Mouse (Mus musculus) hematopoietic multipotent progenitor cell, adult 10-12 weeks (in vitro differentiated cells): Measurements from ENCODE around the gene Tmem199. TPM values are rescaled to one million over a fixed set of nuclear protein-coding genes. Genes with fewer than 3 reads are reported as not detected.

Experiments
- polyA plus RNA-seq: library from polyadenylated mRNA; stranded (reverse); fragments of >175 nt; gene quantifications from 2 replicates; pipeline ENCODE4 v1.2.3, GENCODE M21; 2012; ENCODE audit warnings: low replicate concordance

The Tmem199 gene
- polyA plus RNA-seq: 12.6 and 34.2 TPM in 2 replicates

DNA sequence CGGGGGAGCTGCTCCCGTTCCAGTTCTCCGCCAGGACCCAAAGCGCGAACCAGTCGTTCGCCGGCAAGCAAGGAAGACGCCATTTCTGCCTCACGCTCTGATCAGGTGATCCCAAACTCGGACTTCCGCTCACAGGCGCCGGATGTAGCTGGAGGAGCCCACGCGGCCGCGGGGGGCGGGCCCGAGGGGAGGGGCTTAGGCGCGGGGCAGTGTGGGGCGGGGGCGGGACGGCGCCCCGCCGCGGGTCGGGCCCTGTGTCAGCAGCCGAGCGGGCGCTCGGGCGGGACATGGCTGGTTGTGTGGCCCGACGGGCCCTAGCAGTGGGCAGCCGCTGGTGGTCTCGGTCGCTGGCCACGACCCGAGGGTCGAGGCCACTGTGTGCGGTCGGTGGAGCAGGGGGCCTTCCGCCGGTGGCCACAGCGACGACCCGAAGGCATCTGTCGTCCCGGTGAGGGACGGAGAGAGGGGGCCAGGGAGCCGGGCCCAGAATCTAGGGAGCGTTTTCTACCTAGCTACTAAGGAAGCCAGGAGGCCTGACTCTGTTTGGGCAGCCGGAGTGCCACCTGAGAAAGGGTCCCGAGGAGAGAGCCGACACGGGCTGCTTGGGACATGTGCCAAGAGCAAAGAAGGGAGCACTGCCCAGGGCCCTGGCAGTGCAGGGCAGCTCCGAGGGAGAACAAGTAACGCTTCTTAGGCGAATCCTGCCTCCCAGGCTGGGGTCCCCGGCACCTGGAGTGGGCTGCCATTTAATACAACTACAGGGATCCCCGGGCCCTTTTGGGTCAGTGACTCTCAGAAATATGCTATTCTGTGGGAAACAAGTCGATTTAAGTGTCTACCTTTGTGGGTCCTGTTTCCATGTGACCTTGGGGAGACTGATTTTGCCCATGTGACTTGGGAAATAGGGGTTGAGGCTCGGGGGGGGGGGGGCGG lies at the start of gene Tmem199, which contains the start of gene Poldip2:
Gene Tmem199 (minus strand): TSS at position 148 of the 933 bp plus-strand sequence.
Gene Poldip2 (plus strand): TSS at position 169 of the 933 bp plus-strand sequence.

DNA sequence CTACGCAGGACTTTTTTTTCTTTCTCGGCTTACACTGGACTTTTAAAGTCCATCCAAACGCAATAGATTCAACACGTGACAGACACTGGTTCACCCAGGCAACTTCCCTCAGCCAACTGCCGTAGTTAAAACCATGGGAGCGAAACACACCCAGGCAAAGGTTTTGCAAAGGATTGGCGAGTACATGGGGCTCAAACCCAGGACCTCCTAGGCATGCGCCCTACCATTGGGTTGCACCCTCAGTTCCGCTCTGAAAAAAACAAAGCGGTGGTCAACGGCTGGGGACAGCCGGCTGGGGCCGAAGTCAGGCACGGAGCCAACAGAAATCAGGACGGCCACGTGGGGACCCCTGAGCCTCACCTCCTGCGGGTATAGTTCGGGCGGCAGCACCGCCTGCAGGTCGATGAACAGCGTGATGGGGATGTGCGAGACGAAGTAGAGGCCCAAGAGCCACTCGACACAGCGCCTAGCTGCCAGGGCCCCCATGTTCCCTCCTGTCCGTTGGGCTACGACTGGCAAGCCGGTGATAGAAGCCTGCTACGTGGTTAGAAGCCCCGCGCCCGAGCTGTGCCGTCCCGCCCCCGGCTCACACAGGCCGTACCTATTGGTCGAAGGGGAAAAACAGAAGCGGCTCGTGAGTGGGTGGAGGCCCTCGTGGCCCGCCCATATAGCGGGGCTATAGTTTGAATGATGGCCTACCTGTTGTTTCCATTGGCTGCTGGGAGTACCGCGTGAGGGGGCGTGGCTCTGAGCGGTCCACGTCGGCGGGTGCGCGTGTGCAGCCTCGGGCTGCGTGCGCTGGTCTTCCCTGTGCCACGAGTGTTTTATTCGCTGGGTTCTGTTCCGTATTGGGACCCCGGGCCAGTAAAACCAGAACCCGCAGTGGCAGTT lies 38.4 kb upstream of the Tmem199 start, which contains the start of gene Tmem97:
Gene Tmem97 (minus strand): TSS at position 610 of the 891 bp plus-strand sequence.

DNA sequence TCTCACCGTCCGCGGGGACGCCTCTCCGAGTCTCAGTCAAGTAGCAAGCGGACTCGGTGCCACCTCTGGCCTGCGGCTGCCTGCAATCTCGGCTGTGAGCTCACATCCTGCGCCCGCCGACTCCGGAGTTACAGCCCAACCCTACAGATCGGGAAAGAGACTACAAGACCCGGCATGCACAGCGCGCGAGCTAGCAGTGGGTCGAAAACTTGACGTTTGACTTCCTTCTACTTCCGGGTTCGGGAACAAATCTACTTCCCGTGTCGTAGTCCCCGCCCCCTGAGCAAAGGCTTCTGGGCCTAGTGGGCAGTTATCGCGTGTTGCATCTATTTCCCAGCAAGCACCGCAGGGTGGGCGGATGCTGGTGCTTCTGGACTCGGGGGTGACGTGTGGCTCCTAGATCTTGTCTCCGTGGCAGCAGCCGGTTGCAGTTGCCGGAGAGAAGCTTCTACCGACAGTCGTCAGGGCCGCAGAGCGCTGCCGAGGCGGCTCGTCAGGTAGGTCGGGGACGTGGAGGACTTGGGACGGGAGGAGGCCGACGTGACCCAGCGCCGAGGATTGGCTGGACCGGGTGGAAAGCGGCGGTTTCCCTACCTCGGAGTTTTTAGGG lies 24.2 kb upstream of the Tmem199 start, which contains the start of the genes Tnfaip1 and Ift20:
Gene Tnfaip1 (minus strand): TSS at position 253 of the 610 bp plus-strand sequence.
Gene Ift20 (plus strand): TSS at position 282 of the 610 bp plus-strand sequence.

DNA sequence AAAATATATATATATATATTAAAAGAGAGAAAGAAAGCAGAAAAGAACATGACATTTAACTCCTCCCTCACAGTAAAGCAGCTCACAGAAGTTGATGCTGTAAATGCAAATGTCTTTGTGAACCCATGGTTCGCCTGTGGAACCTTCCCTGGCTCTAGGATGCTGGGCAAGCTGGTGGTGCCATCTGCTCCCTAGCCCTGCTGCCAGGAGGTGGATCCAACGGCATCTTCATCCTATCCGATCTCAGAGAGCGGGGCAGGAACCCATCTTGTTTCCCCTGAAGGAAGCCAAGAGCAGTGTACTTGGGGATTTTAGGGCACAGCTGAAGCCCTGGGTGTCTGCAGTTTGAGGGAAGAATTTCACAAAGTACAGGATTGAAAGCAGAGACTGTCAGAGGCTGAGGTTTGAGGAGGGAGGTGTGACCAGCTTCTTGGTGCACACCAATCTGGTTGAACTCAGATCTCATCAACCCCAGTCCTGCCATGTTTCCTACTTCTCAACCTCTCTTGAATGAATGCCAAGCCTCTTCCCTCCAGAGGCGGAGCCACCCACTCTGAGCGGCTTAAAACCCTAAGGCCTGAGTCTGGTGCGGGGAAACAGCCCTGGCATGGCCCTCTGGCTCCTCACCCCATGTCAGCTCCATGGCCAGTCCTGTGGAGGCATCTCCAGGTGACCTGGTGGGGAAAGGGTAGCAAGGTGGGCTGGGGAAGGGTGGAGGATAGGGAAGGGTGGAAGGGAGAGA lies 8.9 kb downstream of the Tmem199 start, which contains the start of gene Sebox:
Gene Sebox (plus strand): TSS at position 539 of the 742 bp plus-strand sequence.

DNA sequence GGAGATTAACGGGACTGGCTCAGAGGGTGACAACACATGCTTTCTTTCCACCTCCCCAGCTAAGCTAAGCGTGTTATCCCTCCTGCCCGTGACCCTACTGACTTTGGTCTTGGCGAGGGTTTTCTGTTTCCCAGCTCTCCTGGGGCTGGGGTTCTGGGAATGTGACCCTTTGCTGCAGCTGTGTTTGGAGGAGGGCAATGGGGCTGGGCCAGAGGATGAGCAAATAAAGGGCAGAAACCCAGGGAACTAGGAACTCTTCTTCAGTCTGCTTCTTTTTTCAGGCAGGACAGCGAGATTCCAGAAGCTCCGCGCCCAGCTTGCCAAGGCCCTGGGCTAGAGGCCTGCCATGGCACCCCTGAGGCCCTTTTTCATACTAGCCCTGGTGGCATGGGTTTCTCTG lies 13.0 kb downstream of the Tmem199 start, which contains the start of gene Vtn:
Gene Vtn (plus strand): TSS at position 88 of the 400 bp plus-strand sequence.

DNA sequence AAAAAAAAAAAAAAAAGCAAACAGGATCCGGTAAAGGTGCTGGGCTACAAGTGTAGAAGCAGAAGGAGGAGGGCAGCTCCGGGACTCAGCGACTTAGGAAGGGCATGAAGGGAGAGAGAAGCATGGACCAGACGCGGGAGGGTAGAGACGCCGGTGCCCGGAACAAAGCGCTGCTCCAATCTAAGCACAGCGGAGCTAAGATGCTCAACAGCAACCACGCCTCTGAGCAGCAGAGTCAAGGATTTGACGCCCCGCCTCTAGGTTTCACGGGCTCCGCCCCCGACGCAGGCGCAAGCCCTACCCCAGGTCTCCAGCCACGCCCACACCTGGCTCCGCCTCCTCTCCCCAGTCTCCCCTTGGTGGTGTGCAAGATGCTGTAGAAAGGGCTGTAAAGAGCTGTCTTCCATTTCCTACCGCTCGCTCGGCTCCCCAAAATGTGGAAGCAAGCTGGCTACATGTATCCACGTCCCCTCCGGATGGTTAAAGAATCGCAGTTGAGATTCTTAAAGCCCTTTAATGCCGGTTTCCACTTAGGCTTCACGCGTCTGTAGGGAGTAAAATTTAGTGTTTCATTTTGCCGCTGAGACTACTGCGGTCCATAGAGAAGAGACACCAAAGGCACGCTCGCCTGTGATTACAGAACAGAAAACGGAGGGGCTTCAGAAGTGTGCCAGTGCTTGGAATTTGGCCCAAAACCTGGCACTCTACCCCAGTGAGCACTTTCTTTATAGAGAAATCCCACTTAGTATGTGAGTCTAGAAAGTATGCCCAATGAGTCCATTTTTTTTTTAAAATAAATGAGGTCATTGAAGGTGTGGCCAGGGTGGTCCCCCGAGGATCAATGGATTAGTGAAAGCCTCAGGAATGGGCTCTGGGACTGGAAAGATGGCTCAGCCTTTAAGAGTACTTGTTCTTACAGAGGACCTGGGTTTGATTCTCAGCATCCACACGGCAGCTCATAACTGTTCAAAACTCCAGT lies 14.1 kb downstream of the Tmem199 start, which contains the start of gene Sarm1:
Gene Sarm1 (minus strand): TSS at position 211 of the 979 bp plus-strand sequence.

DNA sequence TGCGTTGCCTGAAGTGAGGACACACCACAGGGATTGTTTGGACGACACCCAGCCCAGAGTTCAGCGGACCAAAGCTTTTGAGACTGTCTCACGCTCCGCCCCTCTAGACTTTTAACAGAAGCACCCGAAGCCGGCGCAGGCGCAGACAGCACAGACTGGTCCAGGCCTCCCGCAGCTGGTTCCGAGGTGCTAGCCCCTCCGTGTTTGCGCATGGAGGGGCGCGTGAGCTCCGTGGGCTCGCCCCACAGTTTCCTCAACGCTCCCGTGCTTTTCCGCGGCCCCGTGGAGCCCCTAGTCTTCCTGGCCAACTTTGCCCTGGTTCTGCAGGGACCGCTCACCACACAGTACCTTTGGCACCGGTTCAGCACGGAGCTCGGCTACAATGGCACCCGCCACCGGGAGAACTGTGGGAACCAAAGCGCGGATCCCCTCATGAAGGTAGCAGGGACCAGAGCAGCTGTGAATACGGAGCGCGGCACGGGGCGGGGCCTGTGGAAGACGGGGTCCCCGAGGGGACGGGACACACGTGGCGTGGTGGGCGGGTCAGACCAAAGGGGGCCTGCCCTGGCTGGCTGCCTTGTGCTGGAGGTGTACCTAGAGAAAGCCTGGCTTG lies 46.3 kb downstream of the Tmem199 start, which contains the start of gene Slc46a1:
Gene Slc46a1 (plus strand): TSS at position 130 of the 613 bp plus-strand sequence.

Other genes starting within 250 kb of the Tmem199 start
- not detected in 2 replicates for gene BC030499, start 221.3 kb downstream of the Tmem199 start, polyA plus RNA-seq
- gene Spag5, start 210.6 kb downstream of the Tmem199 start, polyA plus RNA-seq: 2.1 and 18.1 TPM in 2 replicates
- 0.53 and 3.2 TPM in 2 replicates for gene Aldoc, start 189.2 kb downstream of the Tmem199 start, polyA plus RNA-seq
- gene Pigs, start 183.8 kb downstream of the Tmem199 start, polyA plus RNA-seq: 39.9 and 105 TPM in 2 replicates
- 58.3 and 116 TPM in 2 replicates for gene Unc119, start 168.7 kb downstream of the Tmem199 start, polyA plus RNA-seq
- gene Foxn1, start 125.6 kb downstream of the Tmem199 start, polyA plus RNA-seq: not detected in 2 replicates
- 0.12 TPM in 1 of 2 replicates, not detected in the other for gene Slc13a2, start 90.0 kb downstream of the Tmem199 start, polyA plus RNA-seq
- 1.1 and 1.9 TPM in 2 replicates for gene Slc46a1, start 46.5 kb downstream of the Tmem199 start, polyA plus RNA-seq
- 0.72 and 1.3 TPM in 2 replicates for gene Sarm1, start 14.4 kb downstream of the Tmem199 start, polyA plus RNA-seq
- gene Vtn, start 13.1 kb downstream of the Tmem199 start, polyA plus RNA-seq: not detected in 2 replicates
- not detected in 2 replicates for gene Sebox, start 8.7 kb downstream of the Tmem199 start, polyA plus RNA-seq
- gene Poldip2, start within 50 bp of the Tmem199 start, polyA plus RNA-seq: 19.9 and 24.5 TPM in 2 replicates
- gene Tnfaip1, start 24.2 kb upstream of the Tmem199 start, polyA plus RNA-seq: 7.6 and 11.1 TPM in 2 replicates
- 16.0 and 48.5 TPM in 2 replicates for gene Ift20, start 24.2 kb upstream of the Tmem199 start, polyA plus RNA-seq
- gene Tmem97, start 38.6 kb upstream of the Tmem199 start, polyA plus RNA-seq: 3.9 and 6.0 TPM in 2 replicates
- gene Nlk, start 185.2 kb upstream of the Tmem199 start, polyA plus RNA-seq: 19.0 and 19.3 TPM in 2 replicates
- gene Ccnq, start 239.6 kb upstream of the Tmem199 start, polyA plus RNA-seq: 39.7 and 48.9 TPM in 2 replicates